Mouse (Mus musculus) olfactory bulb, adult 2 months (tissue): ENCODE measurements around the gene Elk4. TPM values are rescaled to one million over a fixed set of nuclear protein-coding genes. Genes with fewer than 3 reads are reported as not detected.

Experiments
- H3K27ac ChIP-seq: fragments of 200-500 bp; 2 replicates; pipeline ENCODE4 v1.5.1; 2012; ENCODE audit warnings: low read depth, low read length; ENCODE audit not compliant: insufficient read depth
- H3K4me1 ChIP-seq: fragments of 200-500 bp; 2 replicates; pipeline ENCODE4 v1.6.1; 2012; ENCODE audit warnings: low read length; ENCODE audit not compliant: control insufficient read depth, insufficient read depth
- H3K4me3 ChIP-seq: fragments of 200-500 bp; 2 replicates; pipeline ENCODE4 v1.5.1; 2012; ENCODE audit warnings: mild to moderate bottlenecking, low read depth, low read length, moderate library complexity; ENCODE audit not compliant: insufficient read depth
- CTCF ChIP-seq: fragments of 200-500 bp; IDR thresholded peaks from 2 replicates; pipeline ENCODE4 v1.5.1; 2012; ENCODE audit warnings: low read depth, mild to moderate bottlenecking, low read length, moderate library complexity; ENCODE audit not compliant: insufficient read depth
- POLR2A ChIP-seq: fragments of 200-500 bp; IDR thresholded peaks from 2 replicates; pipeline ENCODE4 v1.6.1; 2012; ENCODE audit warnings: mild to moderate bottlenecking, low read depth, low read length, moderate library complexity; ENCODE audit not compliant: insufficient read depth
- WGBS: fragments of 180-500 bp; shearing (Covaris S2); methylation state at CpG from one replicate; pipeline ENCODE4 v1.1.7; 2018; 5-methylcytosine and 5-hydroxymethylcytosine counted together
- polyA plus RNA-seq: library from polyadenylated mRNA; stranded (reverse); fragments of >200 nt; gene quantifications from 2 replicates; pipeline ENCODE4 v1.2.4, GENCODE M21; 2012; ENCODE audit warnings: low replicate concordance; ENCODE audit not compliant: missing spikeins, insufficient read depth, insufficient read length

Gene Elk4
- polyA plus RNA-seq, 1 experiment, result not detected

DNA sequence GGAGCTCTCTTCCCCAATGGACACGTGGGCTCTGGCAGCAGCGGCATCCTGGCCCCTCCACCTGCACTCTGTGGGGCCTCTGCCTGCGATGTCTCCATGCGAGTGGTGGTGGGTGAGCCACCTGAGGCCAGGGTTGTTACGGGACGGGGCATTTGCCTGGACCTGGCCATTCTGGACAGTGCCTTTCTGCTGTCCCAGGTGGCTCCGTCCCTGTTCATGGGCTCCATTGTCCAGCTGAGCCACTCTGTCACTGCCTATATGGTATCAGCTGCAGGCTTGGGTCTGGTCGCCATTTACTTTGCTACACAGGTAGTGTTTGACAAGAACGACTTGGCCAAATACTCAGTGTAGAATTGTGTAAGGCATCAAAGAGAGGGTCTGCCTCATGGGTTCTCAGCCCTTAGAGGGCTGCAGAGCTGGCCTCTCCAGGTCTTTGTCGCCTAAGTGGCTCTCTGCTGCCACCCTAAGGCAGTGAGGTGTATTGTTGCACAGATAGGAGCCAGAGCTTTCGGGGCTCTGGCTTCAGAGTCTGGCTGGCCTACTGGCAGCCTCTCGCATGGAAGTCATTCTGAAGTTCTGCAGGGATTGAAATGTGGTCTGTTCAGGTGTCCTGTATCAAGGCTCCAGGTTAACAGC is 25.9 kb upstream of the Elk4 start:
- Histone ChIP-seq H3K27ac (no peak overlapping the region), H3K4me1 (no peaks in the 10 kb centered on the region), H3K4me3 (no peak overlapping the region)
- 55% methylated on average over 12 of the region's 12 CpGs for WGBS
- peak; percentile 80 for TF ChIP-seq CTCF
- TF ChIP-seq POLR2A, result no peak

DNA sequence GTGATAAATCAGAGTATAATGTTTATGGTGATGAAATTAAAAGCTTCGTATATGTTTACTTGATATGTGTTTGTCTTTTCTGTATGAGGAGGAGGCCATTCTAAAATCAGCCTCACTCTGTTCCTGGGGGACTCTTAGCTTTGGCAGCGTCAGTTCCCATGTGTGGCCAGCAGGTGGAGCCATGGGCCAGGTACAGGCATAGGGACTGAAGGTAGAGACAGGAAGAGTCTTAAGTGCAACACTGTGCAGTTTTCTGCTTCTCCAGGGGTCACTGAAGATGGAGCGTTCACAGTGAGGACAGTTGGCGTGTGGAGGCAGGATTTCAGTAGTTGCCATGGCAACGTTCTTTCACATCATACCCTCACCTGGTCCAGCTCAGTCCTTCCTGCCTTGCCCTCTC is 24.5 kb upstream of the Elk4 start:
- WGBS, result 31% methylated on average over 5 of the region's 5 CpGs
- H3K4me1 ChIP-seq, result no peaks in the 10 kb centered on the region
- TF ChIP-seq CTCF (peak; percentile 57), POLR2A (no peak)
- no peak overlapping the region for H3K4me3 ChIP-seq
- H3K27ac ChIP-seq, result no peak overlapping the region

DNA sequence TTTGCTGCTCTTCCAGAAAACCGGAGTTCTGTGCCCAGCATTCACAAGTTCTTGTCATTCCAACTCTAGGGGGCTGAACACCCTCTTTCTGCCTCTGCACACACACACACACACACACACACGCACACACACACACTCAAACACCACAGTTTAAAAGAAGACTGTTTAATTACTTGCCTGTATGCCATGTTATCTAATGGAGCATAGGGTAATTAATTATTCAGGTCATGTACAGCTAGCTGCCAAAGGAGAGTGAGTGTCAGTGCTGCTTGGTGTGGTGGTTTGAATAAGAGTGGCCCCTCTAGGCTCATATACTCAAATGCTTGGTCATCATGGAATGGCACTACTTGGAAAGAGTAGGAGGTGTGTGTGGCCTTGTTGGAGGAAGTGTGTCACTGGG is 23.6 kb upstream of the Elk4 start:
- Histone ChIP-seq H3K4me1 (no peaks in the 10 kb centered on the region), H3K27ac (no peak overlapping the region), H3K4me3 (no peak overlapping the region)
- no peak for TF ChIP-seq POLR2A
- no peak for TF ChIP-seq CTCF
- 54% methylated on average over 2 of the region's 2 CpGs for WGBS

DNA sequence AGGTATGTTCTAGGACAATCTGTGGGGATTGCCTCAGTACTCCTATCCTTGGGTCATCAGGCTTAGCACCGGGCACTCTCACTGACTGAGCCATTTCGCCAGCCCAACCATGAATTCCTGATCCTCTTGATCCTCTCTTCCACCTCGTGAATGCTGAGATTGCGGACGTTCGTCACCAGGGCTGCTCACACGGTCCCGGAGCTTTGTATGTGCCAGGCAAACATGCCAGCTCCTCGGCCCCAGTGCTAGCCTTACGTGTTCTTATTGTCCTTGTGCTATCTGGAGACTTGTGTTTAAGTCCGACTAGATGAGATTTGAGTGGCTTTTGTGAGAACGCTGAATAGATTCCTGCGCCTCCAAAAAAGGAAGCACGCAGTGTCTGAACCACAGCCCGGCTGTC is 20.0 kb upstream of the Elk4 start:
- WGBS, result 68% methylated on average over 15 of the region's 15 CpGs
- no peaks in the 10 kb centered on the region for H3K4me1 ChIP-seq
- no peak overlapping the region for H3K27ac ChIP-seq
- H3K4me3 ChIP-seq, result no peak overlapping the region
- TF ChIP-seq CTCF (no peak), POLR2A (no peak)

DNA sequence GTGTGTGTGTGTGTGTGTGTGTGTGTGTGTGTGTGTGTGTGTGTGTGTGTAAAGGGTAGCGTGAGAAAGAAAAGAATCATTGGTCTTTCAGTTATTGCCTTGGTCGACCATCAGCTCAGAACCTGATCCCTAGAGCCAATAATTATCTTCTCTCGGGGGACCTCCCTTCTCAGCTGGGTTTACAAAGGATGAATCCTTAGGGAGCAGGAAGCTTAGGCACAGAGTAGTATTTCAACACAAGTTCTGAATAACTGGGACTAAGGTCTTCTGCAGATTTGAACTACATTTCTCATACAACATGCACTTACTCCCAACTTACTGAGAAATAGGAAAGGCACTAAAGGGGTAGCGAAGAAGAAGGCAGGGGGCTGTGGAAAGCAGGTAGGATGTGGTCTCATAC is 17.9 kb upstream of the Elk4 start:
- TF ChIP-seq POLR2A (no peak), CTCF (no peak)
- no peak overlapping the region for H3K27ac ChIP-seq
- H3K4me3 ChIP-seq, result no peak overlapping the region
- WGBS, result 53% methylated on average over 4 of the region's 4 CpGs
- H3K4me1 ChIP-seq, result no peaks in the 10 kb centered on the region

DNA sequence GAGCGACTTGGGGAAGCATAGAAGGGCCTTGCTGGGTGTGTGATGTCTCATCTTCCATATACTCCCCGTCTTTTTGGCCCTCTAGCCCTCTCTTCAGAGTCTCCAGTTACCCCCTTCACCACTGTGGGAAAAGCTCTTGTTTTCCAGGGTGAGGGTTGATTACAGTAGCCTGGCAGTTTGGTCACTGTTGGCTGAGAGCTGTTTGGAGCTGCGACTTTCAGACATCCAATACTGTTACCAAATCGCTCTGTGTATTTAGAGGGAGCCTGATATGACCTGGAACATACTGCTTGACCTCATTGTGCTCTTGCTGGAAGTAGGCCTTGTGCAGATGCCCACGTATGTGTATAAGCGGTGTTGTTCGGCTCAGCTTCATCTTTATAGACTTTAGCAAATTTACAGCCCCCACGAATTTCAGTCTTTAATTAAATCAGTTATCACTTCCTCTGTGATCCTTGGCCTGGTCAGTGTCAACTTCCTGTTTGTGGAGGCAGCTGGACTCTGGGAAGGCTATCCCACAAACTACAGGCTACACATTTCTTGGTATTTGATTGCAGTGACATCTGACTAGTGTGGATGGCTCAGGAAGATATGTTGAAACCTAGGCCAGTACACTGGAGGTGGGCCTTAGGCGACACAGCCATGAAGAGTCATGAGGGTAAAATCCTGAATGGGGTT is 17.2 kb upstream of the Elk4 start:
- no peak for TF ChIP-seq CTCF
- WGBS, result 94% methylated on average over 9 of the region's 9 CpGs

DNA sequence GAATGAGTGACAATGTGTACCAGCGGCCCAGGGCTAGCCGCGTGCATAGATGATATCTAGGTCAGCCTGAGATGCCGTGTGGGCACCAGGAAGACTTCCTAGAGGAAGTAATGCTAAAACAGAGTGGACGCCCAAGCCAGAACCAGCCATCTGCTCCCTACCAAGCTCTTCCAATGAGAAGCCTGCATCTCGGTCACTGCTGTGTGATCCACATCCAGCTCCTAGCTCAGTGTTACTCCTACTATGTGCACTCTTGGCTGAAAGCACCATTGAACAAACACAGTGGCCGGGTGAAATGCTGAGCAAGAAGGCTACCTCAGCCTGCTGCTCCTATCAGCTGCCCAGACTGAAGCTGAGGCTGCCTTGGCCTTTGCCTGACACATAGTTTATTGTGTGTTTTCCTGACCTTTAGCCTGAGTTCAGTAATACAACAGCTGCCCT is 14.8 kb upstream of the Elk4 start:
- TF ChIP-seq CTCF, result no peak
- TF ChIP-seq POLR2A, result no peak
- 86% methylated on average over 7 of the region's 7 CpGs for WGBS
- no peak overlapping the region for H3K4me3 ChIP-seq

More for the DNA sequence above, 17.2 kb upstream of the Elk4 start:
- H3K4me3 ChIP-seq, result no peak overlapping the region
- no peaks in the 10 kb centered on the region for H3K4me1 ChIP-seq
- H3K27ac ChIP-seq, result no peak overlapping the region

DNA sequence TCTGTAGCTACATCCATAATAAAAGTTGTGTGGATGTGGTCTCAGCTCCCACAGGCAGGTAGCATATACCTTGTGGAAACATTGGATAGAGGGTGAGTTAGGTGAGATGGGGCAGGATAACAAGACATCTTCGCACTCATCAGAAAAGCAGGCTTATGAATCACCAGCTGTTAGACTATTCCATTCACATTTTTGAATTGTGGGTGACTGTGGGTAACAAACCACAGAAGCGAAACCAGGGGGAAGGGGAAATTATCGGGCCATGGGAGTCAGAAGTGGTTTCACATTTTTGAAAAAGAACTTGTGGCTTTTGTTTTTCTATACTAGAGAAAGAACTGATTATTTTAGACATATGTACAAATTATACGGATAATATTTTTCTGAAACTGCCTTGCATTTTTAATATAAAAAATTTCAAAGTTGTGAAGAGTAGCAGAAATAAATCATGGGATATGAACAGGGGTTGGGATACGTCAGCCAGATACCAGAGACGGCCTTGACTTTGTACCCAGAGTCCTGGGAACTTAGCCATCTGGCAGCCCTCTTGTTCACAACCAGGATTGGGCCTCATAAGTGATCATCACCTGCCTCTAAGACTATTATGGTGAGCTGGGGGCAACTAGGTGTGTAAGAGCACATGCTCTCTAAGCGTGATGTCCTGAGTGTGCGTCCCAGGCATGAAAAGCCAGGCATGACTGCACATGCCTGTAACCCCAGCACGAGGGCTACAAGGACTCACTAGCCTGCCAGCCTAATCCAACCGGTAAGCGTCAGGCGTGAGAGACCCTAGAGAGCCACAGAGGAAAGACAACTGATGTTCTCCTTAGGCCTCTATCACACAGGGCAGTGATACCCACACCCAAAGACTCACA is 14.0 kb upstream of the Elk4 start:
- no peak for TF ChIP-seq CTCF
- no peak for TF ChIP-seq POLR2A
- 90% methylated on average over 12 of the region's 12 CpGs for WGBS

More for the DNA sequence above, 14.8 kb upstream of the Elk4 start:
- Histone ChIP-seq H3K27ac (no peak overlapping the region), H3K4me1 (no peaks in the 10 kb centered on the region)

DNA sequence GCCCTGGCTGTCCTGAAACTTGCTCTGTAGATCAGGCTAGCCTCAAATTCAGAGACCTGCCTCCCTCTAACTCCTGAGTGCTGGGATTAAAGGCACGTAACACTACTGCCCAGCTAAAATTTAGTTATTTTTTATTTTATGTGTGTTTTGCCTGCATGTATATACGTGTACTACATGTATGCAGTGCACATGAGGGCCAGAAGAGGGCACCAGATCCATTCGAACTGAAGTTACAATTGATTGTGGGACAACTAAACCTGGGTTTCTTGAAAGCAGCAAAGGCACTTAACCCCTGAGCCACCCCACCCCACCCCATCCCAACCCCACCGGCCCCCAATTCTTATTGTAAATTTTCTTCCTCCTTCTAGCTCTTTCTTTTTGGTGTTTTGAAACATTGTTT is 12.3 kb upstream of the Elk4 start:
- Histone ChIP-seq H3K4me1 (no peaks in the 10 kb centered on the region), H3K27ac (no peak overlapping the region), H3K4me3 (no peak overlapping the region)
- TF ChIP-seq POLR2A (no peak), CTCF (no peak)
- WGBS, result 31% methylated on average over 4 of the region's 4 CpGs

More for the DNA sequence above, 14.0 kb upstream of the Elk4 start:
- H3K4me3 ChIP-seq, result no peak overlapping the region
- H3K4me1 ChIP-seq, result no peaks in the 10 kb centered on the region
- H3K27ac ChIP-seq, result no peak overlapping the region
